Mouse (Mus musculus) heart, postnatal 25 days (tissue): ENCODE data around the gene Trap1. TPM values are rescaled to one million over a fixed set of nuclear protein-coding genes. Genes with fewer than 3 reads are reported as not detected.
"Not testable (repeated sequence)": the region's sequence is repeated elsewhere in the genome, so short reads cannot be mapped to it uniquely, and the experiment has no call there.

Experiments used
- DNase-seq: peaks from one replicate; pipeline ENCODE4 v3.0.0; 2022; ENCODE audit warnings: low spot score
- intact Hi-C: fragments of 180-260 bp; cut with DNase I; formaldehyde crosslinking; loops from one replicate; pipeline ENCODE4 v1.15.1; 2025
- total RNA-seq, 2 experiments: library from RNA; stranded (reverse); gene quantifications; 2 replicates each; pipeline ENCODE4 v1.2.3; 2021

The Trap1 gene
- total RNA-seq: 100 to 1,000 TPM; 144 to 148 TPM

GRCm38 (mm10) chr16:4077384-4078061 lies at the start of gene Trap1:
Gene Trap1 (minus strand): TSS chr16:4077827.
- intact Hi-C loops: loop anchor here (2.0 to 5.0 kb wide), 2 partner anchors 135 to 195 kb away; partner anchors contain the start of gene Crebbp

GRCm38 (mm10) chr16:4117072-4117471 lies 39.4 kb upstream of the Trap1 start:
- intact Hi-C loops: no loop called here
- no peak for DNase-seq

More at GRCm38 (mm10) chr16:4077384-4078061, at the start of gene Trap1:
- peak; percentile 85 for DNase-seq

- intact Hi-C loops: no loop called here
- no peak for DNase-seq
Observed at GRCm38 (mm10) chr16:4100374-4100773, 22.7 kb upstream of the Trap1 start.

GRCm38 (mm10) chr16:4097521-4097920 lies 19.9 kb upstream of the Trap1 start:
- intact Hi-C loops: no loop called here

GRCm38 (mm10) chr16:4096898-4097297 lies 19.3 kb upstream of the Trap1 start:
- intact Hi-C loops: no loop called here
- no peak for DNase-seq

More at GRCm38 (mm10) chr16:4097521-4097920, 19.9 kb upstream of the Trap1 start:
- no peak for DNase-seq

- intact Hi-C loops: no loop called here
- no peak for DNase-seq
Observed at GRCm38 (mm10) chr16:4096141-4096540, 18.5 kb upstream of the Trap1 start.

GRCm38 (mm10) chr16:4087214-4087913 lies 9.7 kb upstream of the Trap1 start:
- intact Hi-C loops: no loop called here
- DNase-seq: no peak

- intact Hi-C loops: no loop called here
- DNase-seq: no peak
Observed at GRCm38 (mm10) chr16:4085851-4086387, 8.3 kb upstream of the Trap1 start.

GRCm38 (mm10) chr16:4085051-4085450 lies 7.4 kb upstream of the Trap1 start:
- DNase-seq: no peak
- intact Hi-C loops: no loop called here

GRCm38 (mm10) chr16:4080419-4080818 lies 2.8 kb upstream of the Trap1 start:
- DNase-seq, intact Hi-C loops: not testable (repeated sequence)

- intact Hi-C loops: loop anchor here (2.0 to 5.0 kb wide), 2 partner anchors 133 to 193 kb away; partner anchors contain the start of gene Crebbp
- DNase-seq: no peak
Observed at GRCm38 (mm10) chr16:4079656-4080055, 2.0 kb upstream of the Trap1 start.

- not testable (repeated sequence) for DNase-seq
- intact Hi-C loops: loop anchor here (2.0 to 5.0 kb wide), 2 partner anchors 134 to 194 kb away; partner anchors contain the start of gene Crebbp
Observed at GRCm38 (mm10) chr16:4078302-4078701, 675 bp upstream of the Trap1 start.

GRCm38 (mm10) chr16:4074836-4075235 lies 2.8 kb downstream of the Trap1 start:
- intact Hi-C loops: loop anchor here (5.0 kb wide), 1 partner anchor 197 kb away; no protein-coding TSS in a partner anchor
- no peak for DNase-seq

- no peak for DNase-seq
- intact Hi-C loops: no loop called here
Observed at GRCm38 (mm10) chr16:4074297-4074696, 3.3 kb downstream of the Trap1 start.

GRCm38 (mm10) chr16:4068588-4068987 lies 9.0 kb downstream of the Trap1 start:
- intact Hi-C loops: no loop called here
- DNase-seq: peak; percentile 19

GRCm38 (mm10) chr16:4064945-4065344 lies 12.7 kb downstream of the Trap1 start:
- no peak for DNase-seq
- intact Hi-C loops: no loop called here

- intact Hi-C loops: no loop called here
- no peak for DNase-seq
Observed at GRCm38 (mm10) chr16:4053811-4054210, 23.8 kb downstream of the Trap1 start.

- intact Hi-C loops: no loop called here
- no peak for DNase-seq
Observed at GRCm38 (mm10) chr16:4052601-4053000, 25.0 kb downstream of the Trap1 start.

GRCm38 (mm10) chr16:4045524-4045923 lies 32.1 kb downstream of the Trap1 start:
- intact Hi-C loops: no loop called here

GRCm38 (mm10) chr16:4044093-4044492 lies 33.5 kb downstream of the Trap1 start:
- DNase-seq: no peak
- intact Hi-C loops: no loop called here

More at GRCm38 (mm10) chr16:4045524-4045923, 32.1 kb downstream of the Trap1 start:
- DNase-seq: no peak

GRCm38 (mm10) chr16:4041646-4042045 lies 36.0 kb downstream of the Trap1 start:
- DNase-seq: no peak
- intact Hi-C loops: no loop called here
